Mouse (Mus musculus) midbrain, embryonic 13.5 days (tissue): ENCODE results near the gene Otud4. TPM values are rescaled to one million over a fixed set of nuclear protein-coding genes. Genes with fewer than 3 reads are reported as not detected.
A peak's percentile ranks its signal among the peaks of the same experiment; 100 is the strongest.

ENCODE experiments used
- ATAC-seq: fragments of 200-750 bp; cut with Nextera tagmentation; 2 replicates; pipeline ENCODE4 v1.8.0; 2017; ENCODE audit warnings: mild to moderate bottlenecking, moderate TSS enrichment, moderate library complexity
- H3K27ac ChIP-seq: fragments of 300-500 bp; sonication (generic); 2 replicates; pipeline ENCODE4 v1.5.1; 2015; ENCODE audit warnings: inconsistent platforms, mild to moderate bottlenecking, moderate library complexity
- H3K27me3 ChIP-seq: fragments of 300-500 bp; sonication (generic); 2 replicates; pipeline ENCODE4 v1.6.1; 2015; ENCODE audit warnings: mild to moderate bottlenecking, inconsistent platforms
- H3K36me3 ChIP-seq: fragments of 300-500 bp; sonication (generic); 2 replicates; pipeline ENCODE4 v1.6.1; 2015; ENCODE audit warnings: mild to moderate bottlenecking, inconsistent platforms
- H3K4me1 ChIP-seq: fragments of 300-500 bp; sonication (generic); replicated peaks from 2 replicates; pipeline ENCODE4 v1.6.1; 2015; ENCODE audit warnings: inconsistent platforms
- H3K4me2 ChIP-seq: fragments of 300-500 bp; sonication (generic); replicated peaks from 2 replicates; pipeline ENCODE4 v1.6.1; 2015; ENCODE audit warnings: moderate library complexity, mild to moderate bottlenecking, inconsistent platforms
- H3K4me3 ChIP-seq: fragments of 300-500 bp; sonication (generic); replicated peaks from 2 replicates; pipeline ENCODE4 v1.5.1; 2015; ENCODE audit warnings: mild to moderate bottlenecking, inconsistent platforms
- H3K9ac ChIP-seq: fragments of 300-500 bp; sonication (generic); replicated peaks from 2 replicates; pipeline ENCODE4 v1.6.1; 2015; ENCODE audit warnings: mild to moderate bottlenecking, inconsistent platforms
- H3K9me3 ChIP-seq: fragments of 300-500 bp; sonication (generic); 2 replicates; pipeline ENCODE4 v1.6.1; 2016; ENCODE audit warnings: mild to moderate bottlenecking, inconsistent platforms
- WGBS: fragments of 180-500 bp; shearing (Covaris S2); methylation state at CpG from one replicate; pipeline ENCODE4 v1.1.7; 2015; 5-methylcytosine and 5-hydroxymethylcytosine counted together
- polyA plus RNA-seq: library from polyadenylated mRNA; unstranded; fragments of >200 nt; fragmentation: Nextera tagmentation; extraction: Ambion mirVana; gene quantifications from 2 replicates; pipeline ENCODE4 v1.2.1, GENCODE M21; 2015

Gene Otud4
- polyA plus RNA-seq, 1 experiment from 2014 or later = 10.5 TPM

DNA sequence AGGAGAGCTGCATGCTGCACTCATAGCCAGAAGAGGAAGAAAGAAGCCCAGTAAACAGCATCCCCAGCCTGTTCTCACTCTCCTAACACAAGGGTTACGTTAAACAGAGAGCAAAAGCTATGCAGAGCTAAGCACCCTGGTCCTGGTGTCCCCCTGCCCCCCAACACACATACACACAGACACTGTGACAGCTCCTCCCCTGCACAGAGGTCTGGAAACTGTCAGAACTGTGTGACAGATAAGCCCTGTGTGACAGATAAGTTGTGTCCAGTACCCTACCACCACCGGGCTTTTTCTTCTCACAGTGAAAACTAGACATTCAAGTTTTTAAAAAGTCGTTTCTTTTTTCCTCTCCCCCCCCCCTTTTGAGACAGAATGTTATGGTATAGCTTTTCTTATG lies 19.4 kb upstream of the Otud4 start:
- WGBS = 57% methylated on average over 3 of the region's 3 CpGs
- no peak for ATAC-seq

DNA sequence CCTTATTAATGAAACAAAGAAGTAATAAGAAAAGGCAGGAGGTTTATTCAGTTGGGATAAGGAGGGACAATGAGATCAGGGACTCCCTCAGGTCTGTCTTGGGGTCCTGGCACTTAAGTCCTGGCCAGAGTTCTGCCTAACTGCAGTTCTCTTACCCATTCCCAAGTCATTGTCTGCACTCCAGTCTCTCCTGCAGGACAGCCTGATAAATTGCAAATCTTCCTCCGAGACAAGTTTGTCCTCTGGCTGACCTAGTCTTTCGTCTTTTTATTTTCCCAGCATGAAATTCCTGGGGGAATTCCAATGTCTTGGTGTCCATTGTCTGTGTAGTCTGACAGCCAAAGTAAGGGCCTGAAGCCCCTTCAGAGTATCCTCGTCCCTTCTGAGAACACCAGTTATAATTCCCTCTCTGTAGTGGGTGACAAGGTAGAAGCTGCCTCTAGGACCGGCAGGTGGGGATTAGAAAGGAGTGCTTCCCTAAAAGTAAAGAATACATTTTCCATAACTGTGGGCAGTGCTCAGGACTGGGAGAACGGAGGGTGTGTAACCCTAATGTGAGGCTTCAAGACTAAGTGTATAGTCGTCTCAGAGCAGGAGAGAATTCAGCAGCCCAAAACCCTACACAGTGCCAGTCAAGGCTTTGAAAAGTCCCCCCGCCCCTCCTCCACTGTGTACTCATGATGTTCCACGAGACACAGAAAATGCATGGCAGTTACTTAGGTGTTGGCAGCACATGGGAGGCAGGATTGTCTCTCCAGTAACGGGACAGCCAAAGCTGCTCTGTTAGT lies 18.7 kb upstream of the Otud4 start:
- Histone ChIP-seq H3K4me2 (no peak overlapping the region), H3K4me3 (no peak overlapping the region), H3K36me3 (no peaks in the 10 kb centered on the region), H3K9ac (no peak overlapping the region), H3K4me1 (0 out of 2 replicates have a peak, but pooled peaks cover 5% of the 10 kb centered on the region), H3K9me3 (no peaks in the 10 kb centered on the region), H3K27me3 (no peaks in the 10 kb centered on the region), H3K27ac (no peak overlapping the region)
- 36% methylated on average over 9 of the region's 9 CpGs for WGBS
- no peak for ATAC-seq

More for the DNA sequence above, 19.4 kb upstream of the Otud4 start:
- Histone ChIP-seq H3K9ac (no peak overlapping the region), H3K4me1 (0 out of 2 replicates have a peak, but pooled peaks cover 5% of the 10 kb centered on the region), H3K4me3 (no peak overlapping the region), H3K36me3 (no peaks in the 10 kb centered on the region), H3K9me3 (no peaks in the 10 kb centered on the region), H3K27me3 (no peaks in the 10 kb centered on the region), H3K27ac (no peak overlapping the region), H3K4me2 (no peak overlapping the region)

DNA sequence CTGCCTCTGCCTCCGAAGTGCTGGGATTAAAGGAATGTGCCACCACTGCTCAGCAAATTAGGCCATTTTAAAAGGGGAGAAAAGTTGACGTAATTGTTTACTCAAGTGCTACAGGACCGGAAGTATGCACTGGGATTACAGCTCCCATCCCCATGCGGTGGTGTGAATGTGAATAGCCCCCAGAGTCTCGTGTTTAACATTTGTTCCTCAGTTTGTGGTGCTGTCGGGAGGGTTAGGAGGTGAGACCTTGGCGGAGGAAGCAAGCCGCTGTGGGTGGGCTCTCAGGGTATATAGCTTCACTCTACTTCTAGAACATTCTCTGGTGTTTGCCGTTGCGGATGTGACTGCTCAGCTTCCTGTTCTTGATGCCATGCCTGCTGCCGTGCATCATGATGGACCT lies 17.1 kb upstream of the Otud4 start:
- Histone ChIP-seq H3K4me3 (no peak overlapping the region), H3K27me3 (no peaks in the 10 kb centered on the region), H3K36me3 (no peaks in the 10 kb centered on the region), H3K4me2 (no peak overlapping the region), H3K9ac (no peak overlapping the region), H3K9me3 (no peaks in the 10 kb centered on the region), H3K4me1 (0 out of 2 replicates have a peak, but pooled peaks cover 5% of the 10 kb centered on the region), H3K27ac (no peak overlapping the region)
- 85% methylated on average over 11 of the region's 11 CpGs for WGBS
- ATAC-seq = no peak

DNA sequence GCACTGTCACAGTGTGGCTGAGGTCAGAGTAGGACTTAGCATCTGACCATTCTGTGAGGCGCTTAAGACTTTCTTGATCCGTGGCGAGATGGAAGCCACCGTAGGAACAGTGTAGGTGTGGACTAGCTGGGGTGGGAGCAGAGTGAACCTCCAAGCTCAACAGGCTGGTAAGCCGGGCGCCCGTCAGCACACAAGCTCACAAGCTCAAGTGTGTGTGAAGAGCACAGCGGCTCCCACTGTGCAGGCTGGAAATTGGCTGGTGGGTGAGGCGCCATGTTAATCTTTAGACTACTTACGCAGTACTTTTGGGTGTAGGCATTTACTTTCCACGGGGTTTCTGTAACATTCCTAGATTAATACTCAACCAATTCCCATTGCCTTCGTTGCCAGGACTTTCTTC lies 16.1 kb upstream of the Otud4 start:
- H3K4me3 ChIP-seq = no peak overlapping the region
- H3K9ac ChIP-seq = no peak overlapping the region
- WGBS = 91% methylated on average over 12 of the region's 12 CpGs
- ATAC-seq = no peak
- H3K4me1 ChIP-seq = 0 out of 2 replicates have a peak, but pooled peaks cover 5% of the 10 kb centered on the region
- H3K27ac ChIP-seq = no peak overlapping the region
- no peaks in the 10 kb centered on the region for H3K36me3 ChIP-seq
- no peaks in the 10 kb centered on the region for H3K9me3 ChIP-seq
- H3K27me3 ChIP-seq = no peaks in the 10 kb centered on the region
- no peak overlapping the region for H3K4me2 ChIP-seq

DNA sequence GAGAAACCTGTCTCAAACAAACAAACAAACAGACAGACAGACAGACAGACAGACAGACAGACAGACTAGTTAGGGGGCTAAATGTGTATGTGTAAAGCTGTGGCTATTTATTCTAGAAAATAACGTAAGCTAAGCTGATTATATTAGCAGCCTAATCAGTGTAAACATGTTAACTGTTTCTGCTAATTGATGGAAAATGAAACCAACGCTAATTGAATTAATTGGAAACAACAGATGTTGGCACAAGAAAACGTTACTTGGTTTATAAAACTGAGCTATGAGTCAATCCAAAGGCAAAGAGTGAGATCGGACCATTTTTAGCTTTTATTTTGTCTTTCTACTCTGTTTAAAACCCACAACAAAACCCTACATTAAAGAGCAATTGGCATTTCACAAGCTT lies 15.0 kb upstream of the Otud4 start:
- Histone ChIP-seq H3K4me2 (no peak overlapping the region), H3K9ac (no peak overlapping the region), H3K36me3 (no peaks in the 10 kb centered on the region), H3K27ac (no peak overlapping the region), H3K4me1 (0 out of 2 replicates have a peak, but pooled peaks cover 5% of the 10 kb centered on the region), H3K27me3 (no peaks in the 10 kb centered on the region), H3K4me3 (no peak overlapping the region), H3K9me3 (no peaks in the 10 kb centered on the region)
- WGBS = 82% methylated on average over 4 of the region's 4 CpGs
- ATAC-seq = no peak

DNA sequence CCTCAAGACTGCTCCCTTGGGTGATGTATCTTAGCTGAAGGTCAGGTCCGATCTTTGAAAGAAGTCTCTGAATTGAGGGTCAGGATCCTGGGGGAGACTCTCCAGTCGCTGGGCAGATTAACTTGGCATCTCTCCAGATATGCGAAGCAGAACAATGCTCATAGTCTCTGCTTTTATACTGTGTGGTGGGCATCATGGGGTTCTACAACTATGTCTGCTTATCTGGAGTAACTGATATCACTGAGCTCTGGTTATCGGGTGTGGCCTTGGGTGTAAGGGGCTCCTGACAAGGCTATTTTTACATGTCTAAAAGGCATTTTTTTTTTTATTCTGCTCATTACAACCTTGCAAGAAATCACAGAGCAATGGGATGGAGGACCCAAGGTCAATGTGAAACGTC lies 13.2 kb upstream of the Otud4 start:
- Histone ChIP-seq H3K4me2 (no peak overlapping the region), H3K4me1 (no peaks in the 10 kb centered on the region)
- WGBS = 77% methylated on average over 5 of the region's 5 CpGs

DNA sequence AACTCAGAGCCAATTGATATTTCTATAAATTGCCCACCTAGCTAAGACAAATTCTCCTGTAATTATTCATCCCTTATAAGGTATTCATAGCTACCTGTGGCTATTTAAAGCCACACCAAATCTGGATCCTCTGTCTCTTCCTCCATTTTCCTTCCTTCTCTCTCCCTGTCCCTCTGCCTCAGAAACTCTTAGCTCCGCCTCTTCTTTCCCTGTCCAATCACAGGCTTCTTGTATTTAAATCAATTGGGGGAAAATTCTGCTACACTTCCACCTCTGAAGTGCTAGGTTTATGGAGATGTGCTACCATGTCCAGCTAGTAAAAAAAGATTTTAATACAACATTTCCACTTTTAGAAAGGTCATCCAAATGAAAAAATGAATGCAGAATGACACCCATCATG lies 3.9 kb upstream of the Otud4 start:
- H3K4me3 ChIP-seq = no peak overlapping the region
- ATAC-seq = no peak
- H3K27me3 ChIP-seq = no peaks in the 10 kb centered on the region
- no peaks in the 10 kb centered on the region for H3K36me3 ChIP-seq
- no peak overlapping the region for H3K27ac ChIP-seq
- H3K4me1 ChIP-seq = peaks cover 4% of the 10 kb centered on the region
- no peaks in the 10 kb centered on the region for H3K9me3 ChIP-seq
- H3K9ac ChIP-seq = no peak overlapping the region
- no peak overlapping the region for H3K4me2 ChIP-seq
- 90% methylated on average over 1 of the region's 1 CpGs for WGBS

More for the DNA sequence above, 13.2 kb upstream of the Otud4 start:
- Histone ChIP-seq H3K9me3 (no peaks in the 10 kb centered on the region), H3K27me3 (no peaks in the 10 kb centered on the region), H3K27ac (no peak overlapping the region), H3K9ac (no peak overlapping the region), H3K4me3 (no peak overlapping the region), H3K36me3 (no peaks in the 10 kb centered on the region)
- no peak for ATAC-seq

DNA sequence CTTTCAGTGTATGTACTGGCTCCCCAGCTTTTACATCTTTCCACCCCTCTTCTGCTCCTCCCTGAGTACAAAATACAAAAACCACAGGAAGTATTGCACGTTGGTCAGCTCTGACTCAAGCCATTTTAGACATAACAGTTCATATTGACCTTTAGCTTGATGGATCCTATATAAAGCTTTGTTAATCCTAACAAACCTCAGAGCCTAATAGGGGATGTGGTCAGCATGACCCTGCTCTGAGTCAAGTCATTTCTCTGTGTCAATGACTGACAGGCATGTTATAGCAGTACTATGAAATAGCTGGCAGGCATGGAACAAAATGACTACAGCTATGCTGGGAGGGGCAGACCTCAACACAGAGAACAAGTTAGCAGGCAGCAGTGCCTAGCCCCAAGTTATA lies 3.3 kb upstream of the Otud4 start:
- H3K4me3 ChIP-seq = no peak overlapping the region
- ATAC-seq = no peak
- 70% methylated on average over 1 of the region's 1 CpGs for WGBS
- no peaks in the 10 kb centered on the region for H3K27me3 ChIP-seq
- no peak overlapping the region for H3K9ac ChIP-seq
- no peaks in the 10 kb centered on the region for H3K36me3 ChIP-seq
- no peak overlapping the region for H3K27ac ChIP-seq
- H3K4me2 ChIP-seq = no peak overlapping the region
- no peaks in the 10 kb centered on the region for H3K9me3 ChIP-seq
- peaks cover 11% of the 10 kb centered on the region for H3K4me1 ChIP-seq

DNA sequence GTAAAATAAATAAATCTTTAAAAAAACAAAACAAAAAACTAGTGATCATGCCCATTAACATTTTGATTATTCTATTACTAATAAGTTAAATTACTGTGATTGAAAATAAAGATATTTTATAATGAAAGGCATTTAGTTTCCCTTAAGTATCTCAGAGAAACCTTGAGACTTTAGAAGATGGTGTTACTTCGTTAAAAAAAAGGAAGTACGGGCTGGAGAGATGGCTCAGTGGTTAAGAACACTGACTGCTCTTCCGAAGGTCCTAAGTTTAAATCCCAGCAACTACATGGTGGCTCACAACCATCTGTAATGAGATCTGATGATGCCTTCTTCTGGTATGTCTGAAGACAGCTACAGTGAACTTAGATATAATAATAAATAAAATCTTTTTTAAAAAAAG lies 2.2 kb upstream of the Otud4 start:
- WGBS = 87% methylated on average over 3 of the region's 3 CpGs
- Histone ChIP-seq H3K4me1 (peaks cover 22% of the 10 kb centered on the region), H3K4me2 (no peak overlapping the region), H3K9me3 (no peaks in the 10 kb centered on the region), H3K36me3 (no peaks in the 10 kb centered on the region), H3K27me3 (no peaks in the 10 kb centered on the region), H3K27ac (no peak overlapping the region), H3K4me3 (no peak overlapping the region), H3K9ac (no peak overlapping the region)
- no peak for ATAC-seq

DNA sequence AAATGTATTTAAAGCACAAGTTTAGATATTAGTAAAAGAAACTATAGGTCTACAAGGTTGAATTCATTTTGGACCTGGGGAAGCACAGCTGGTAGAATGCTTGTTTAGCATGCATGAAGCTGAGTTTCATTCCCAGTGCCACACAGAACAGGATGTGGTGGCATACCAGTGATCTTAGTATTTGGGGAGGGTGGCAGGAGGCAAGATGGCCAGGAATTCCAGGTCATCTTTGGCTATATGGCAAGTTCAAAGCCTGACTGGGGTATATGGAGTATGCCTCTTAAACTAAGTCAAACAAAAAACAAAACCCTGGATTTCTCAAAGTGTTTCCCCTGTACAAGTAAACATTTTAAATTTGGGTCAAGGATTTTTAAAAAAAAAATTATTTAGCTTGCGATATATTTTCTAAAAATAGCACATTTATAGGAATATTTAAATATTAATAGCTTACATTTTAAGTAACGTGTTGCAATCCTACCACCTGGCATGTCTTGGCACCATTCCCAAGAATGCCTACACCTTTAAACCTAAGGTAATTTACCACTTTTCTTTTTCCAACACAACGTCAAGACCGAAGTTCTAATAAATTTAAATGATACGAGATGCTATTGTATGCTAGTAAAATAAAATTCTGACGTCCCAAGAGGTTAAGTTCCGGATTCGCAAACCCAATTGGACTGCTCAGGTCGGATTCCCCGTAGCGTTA lies 1.3 kb upstream of the Otud4 start:
- Histone ChIP-seq H3K36me3 (no peaks in the 10 kb centered on the region), H3K4me1 (peaks cover 28% of the 10 kb centered on the region), H3K27me3 (no peaks in the 10 kb centered on the region), H3K9ac (peak overlapping the region; percentile 84), H3K27ac (peak overlapping the region; percentile 97), H3K9me3 (no peaks in the 10 kb centered on the region), H3K4me3 (peak overlapping the region; percentile 93), H3K4me2 (peak overlapping the region; percentile 74)
- no peak for ATAC-seq
- WGBS = 13% methylated on average over 11 of the region's 11 CpGs

DNA sequence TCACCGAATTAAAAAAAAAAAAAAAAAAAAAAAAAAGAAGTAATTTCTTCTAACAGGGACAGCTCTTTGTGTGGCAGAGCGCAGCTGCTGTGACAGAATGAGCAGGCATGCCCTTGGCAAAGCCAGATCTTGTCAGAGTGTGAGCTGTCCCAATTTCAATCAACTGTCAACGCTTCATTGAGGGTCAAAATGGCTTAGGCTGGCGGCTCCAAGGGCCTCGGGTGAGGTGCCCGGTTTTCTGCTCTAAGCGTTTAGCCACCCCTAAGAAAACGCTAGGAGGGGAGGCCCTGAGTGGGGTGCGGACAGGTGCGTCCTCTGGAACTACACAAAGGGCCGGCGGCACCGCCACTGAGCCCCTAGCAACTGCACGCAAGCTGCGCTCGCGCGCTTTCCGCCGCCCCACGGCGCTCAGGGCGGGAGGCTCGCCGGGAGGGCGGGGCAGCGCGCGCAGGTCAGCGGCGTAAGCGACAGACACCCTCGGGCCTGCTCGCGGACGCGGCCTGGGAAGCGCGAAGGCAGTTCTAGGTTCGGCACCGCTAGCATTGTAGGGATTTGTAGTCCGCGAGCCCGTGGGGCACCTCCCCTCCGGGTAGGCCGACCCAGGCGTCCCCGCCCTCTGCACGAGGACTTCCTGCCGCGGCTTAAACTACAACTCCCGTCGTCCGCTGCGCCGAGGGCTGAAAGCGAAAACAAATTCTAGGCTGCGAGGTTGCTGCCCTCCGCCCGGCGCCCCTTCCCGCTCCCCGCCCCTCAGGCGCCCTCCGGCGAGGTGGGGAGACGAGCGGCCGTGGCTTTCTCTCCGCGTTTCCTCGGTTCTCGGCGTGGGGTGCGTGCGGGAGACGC lies 490 bp upstream of the Otud4 start:
- Histone ChIP-seq H3K4me3 (peak overlapping the region; percentile 93), H3K27ac (peak overlapping the region; percentile 97)
- under 1% methylated on average over 77 of the region's 77 CpGs for whole genome bisulfite sequencing

DNA sequence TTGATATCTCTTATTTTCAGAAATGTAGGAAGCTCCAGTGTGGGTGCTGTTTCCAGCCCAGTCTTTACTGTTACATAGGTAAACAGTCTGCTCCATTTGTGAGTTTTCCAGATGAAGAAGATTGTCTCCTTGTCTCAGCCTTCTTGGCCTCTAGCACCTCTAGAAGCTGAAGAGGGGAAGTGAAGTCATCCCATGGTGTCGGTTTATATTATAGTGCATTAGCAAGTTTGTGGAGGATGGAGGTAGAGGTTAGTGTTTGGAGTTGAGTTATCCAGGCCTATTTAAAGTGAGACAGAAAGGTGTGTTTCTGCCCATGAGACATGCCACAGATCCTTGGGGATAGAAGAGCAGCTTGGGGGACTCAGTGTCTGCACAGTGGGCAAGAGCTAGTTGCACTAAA lies 1.7 kb downstream of the Otud4 start:
- no peak for ATAC-seq
- peak overlapping the region; percentile 93 for H3K4me3 ChIP-seq
- WGBS = 35% methylated on average over 1 of the region's 1 CpGs
- H3K9me3 ChIP-seq = no peaks in the 10 kb centered on the region
- H3K36me3 ChIP-seq = peaks cover 8% of the 10 kb centered on the region
- H3K4me1 ChIP-seq = peaks cover 33% of the 10 kb centered on the region
- H3K27me3 ChIP-seq = no peaks in the 10 kb centered on the region
- H3K4me2 ChIP-seq = peak overlapping the region; percentile 74
- no peak overlapping the region for H3K27ac ChIP-seq
- peak overlapping the region; percentile 52 for H3K9ac ChIP-seq

More for the DNA sequence above, 490 bp upstream of the Otud4 start:
- Histone ChIP-seq H3K36me3 (no peaks in the 10 kb centered on the region), H3K9ac (peak overlapping the region; percentile 91), H3K9me3 (no peaks in the 10 kb centered on the region), H3K27me3 (no peaks in the 10 kb centered on the region), H3K4me2 (peak overlapping the region; percentile 74), H3K4me1 (peaks cover 33% of the 10 kb centered on the region)
- ATAC-seq = peak; percentile 99
